Mouse (Mus musculus) embryonic facial prominence, embryonic 14.5 days (tissue): ENCODE results near the gene Lrmp. TPM values are rescaled to one million over a fixed set of nuclear protein-coding genes. Genes with fewer than 3 reads are reported as not detected.

Experiments used
- ATAC-seq: fragments of 200-750 bp; cut with Nextera tagmentation; 2 replicates; pipeline ENCODE4 v1.8.0; 2017; ENCODE audit warnings: low read depth, moderate number of reproducible peaks, moderate TSS enrichment
- DNase-seq: peaks from one replicate; pipeline ENCODE4 v3.0.0-alpha.2; 2015; ENCODE audit warnings: low spot score
- H3K27ac ChIP-seq: fragments of 300-500 bp; sonication (generic); replicated peaks from 2 replicates; pipeline ENCODE4 v1.5.1; 2014; ENCODE audit warnings: low read depth, mild to moderate bottlenecking, low read length, moderate library complexity
- H3K27me3 ChIP-seq: fragments of 300-500 bp; sonication (generic); replicated peaks from 2 replicates; pipeline ENCODE4 v1.6.1; 2014; ENCODE audit warnings: low read length; ENCODE audit not compliant: control insufficient read depth, insufficient read depth
- H3K36me3 ChIP-seq: fragments of 300-500 bp; sonication (generic); 2 replicates; pipeline ENCODE4 v1.6.1; 2014; ENCODE audit warnings: low read length, mixed read lengths; ENCODE audit not compliant: control insufficient read depth, insufficient read depth
- H3K4me1 ChIP-seq: fragments of 300-500 bp; sonication (generic); 2 replicates; pipeline ENCODE4 v1.6.1; 2014; ENCODE audit warnings: antibody characterized with exemption, low read length; ENCODE audit not compliant: control insufficient read depth, insufficient read depth
- H3K4me2 ChIP-seq: fragments of 300-500 bp; sonication (generic); 2 replicates; pipeline ENCODE4 v1.6.1; 2014; ENCODE audit warnings: low read depth, mild to moderate bottlenecking, low read length, moderate library complexity, mixed read lengths
- H3K4me3 ChIP-seq: fragments of 300-500 bp; sonication (generic); 2 replicates; pipeline ENCODE4 v1.5.1; 2014; ENCODE audit warnings: low read depth, mild to moderate bottlenecking, low read length
- H3K9ac ChIP-seq: fragments of 300-500 bp; sonication (generic); 2 replicates; pipeline ENCODE4 v1.6.1; 2014; ENCODE audit warnings: low read depth, mild to moderate bottlenecking, low read length, moderate library complexity, mixed read lengths
- H3K9me3 ChIP-seq: fragments of 300-500 bp; sonication (generic); 2 replicates; pipeline ENCODE4 v1.6.1; 2016; ENCODE audit warnings: low read length; ENCODE audit not compliant: control insufficient read depth
- WGBS: fragments of 180-500 bp; shearing (Covaris S2); extraction: QIAGEN DNeasy Blood & Tissue Kit; methylation state at CpG from one replicate; pipeline ENCODE4 v1.1.7; 2014; 5-methylcytosine and 5-hydroxymethylcytosine counted together
- polyA plus RNA-seq: library from polyadenylated mRNA; unstranded; fragments of >200 nt; fragmentation: Nextera tagmentation; extraction: Ambion mirVana; gene quantifications from 2 replicates; pipeline ENCODE4 v1.2.1, GENCODE M21; 2014

Lrmp gene
- polyA plus RNA-seq, 1 experiment from 2014 or later, result 4.7 TPM

DNA sequence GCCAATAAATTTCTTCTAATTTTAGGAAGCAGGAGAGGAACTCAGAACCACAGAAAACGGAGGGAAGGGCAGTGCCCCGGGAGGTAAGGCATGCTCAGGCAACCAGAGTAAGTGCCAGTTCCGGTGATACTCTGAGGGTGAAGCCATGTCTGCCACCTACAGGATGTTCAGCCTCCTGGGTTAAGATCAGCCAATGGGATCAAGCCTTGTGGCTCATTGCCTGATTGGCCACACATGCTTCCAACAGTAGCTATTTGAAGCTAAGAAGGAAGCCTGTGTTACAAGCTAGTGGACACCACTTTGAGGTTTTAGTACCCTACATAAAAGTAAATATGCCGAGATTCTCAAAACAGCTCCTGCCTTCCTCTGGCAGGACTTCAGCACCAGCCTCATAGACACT lies 43.2 kb downstream of the Lrmp start:
- Histone ChIP-seq H3K9ac (no peak overlapping the region), H3K36me3 (no peaks in the 10 kb centered on the region), H3K27me3 (no peaks in the 10 kb centered on the region), H3K4me3 (no peak overlapping the region), H3K27ac (no peak overlapping the region), H3K4me2 (no peak overlapping the region), H3K4me1 (no peaks in the 10 kb centered on the region), H3K9me3 (no peaks in the 10 kb centered on the region)
- no peak for ATAC-seq
- DNase-seq, result no peak
- WGBS, result 67% methylated on average over 4 of the region's 4 CpGs

- Histone ChIP-seq H3K4me2 (no peak overlapping the region), H3K4me3 (no peak overlapping the region), H3K27ac (no peak overlapping the region), H3K4me1 (no peaks in the 10 kb centered on the region), H3K27me3 (no peaks in the 10 kb centered on the region), H3K9me3 (no peaks in the 10 kb centered on the region), H3K9ac (no peak overlapping the region), H3K36me3 (no peaks in the 10 kb centered on the region)
- DNase-seq (no peak), ATAC-seq (no peak)
- 60% methylated on average over 5 of the region's 5 CpGs for WGBS
Measured at GRCm38 (mm10) chr6:145160581-145160980, 45.1 kb downstream of the Lrmp start.

DNA sequence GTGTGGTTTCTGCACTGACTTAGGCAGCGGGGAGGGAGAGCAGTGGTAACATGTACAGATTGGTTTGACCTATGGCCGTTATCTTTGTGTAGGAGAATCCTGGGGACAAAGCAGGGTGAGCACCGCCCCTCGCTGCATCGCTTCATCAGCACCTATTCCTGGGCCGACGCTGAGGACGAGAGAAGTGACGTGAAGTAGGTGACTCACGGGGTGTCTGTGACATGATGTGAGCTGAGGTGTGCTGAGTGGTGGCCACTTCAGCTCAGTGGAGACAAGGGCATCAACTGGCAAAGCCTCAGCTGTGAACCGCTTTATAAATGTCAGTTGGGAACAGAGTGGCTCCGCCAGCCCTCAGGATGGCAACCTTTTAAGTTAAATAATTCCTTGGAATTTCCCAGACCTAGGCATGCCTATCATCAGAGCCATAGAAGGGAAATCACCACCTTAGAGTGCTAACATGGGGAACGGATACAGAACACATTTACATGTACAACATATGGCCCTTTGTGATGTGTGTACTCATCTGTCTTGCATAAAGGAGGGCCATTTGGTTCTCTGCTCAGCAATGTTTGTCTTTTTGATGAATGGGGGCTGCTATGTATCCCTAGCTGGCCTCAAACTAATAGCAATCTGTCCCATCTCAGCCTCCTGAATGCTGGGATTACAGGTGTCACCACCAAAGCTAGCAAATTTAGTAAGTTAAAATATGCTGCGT lies 56.6 kb downstream of the Lrmp start:
- H3K9ac ChIP-seq, result no peak overlapping the region
- no peaks in the 10 kb centered on the region for H3K27me3 ChIP-seq
- H3K4me1 ChIP-seq, result peaks cover 15% of the 10 kb centered on the region
- H3K4me3 ChIP-seq, result no peak overlapping the region
- no peak overlapping the region for H3K4me2 ChIP-seq
- DNase-seq, result no peak
- 81% methylated on average over 14 of the region's 14 CpGs for WGBS
- no peak overlapping the region for H3K27ac ChIP-seq
- no peaks in the 10 kb centered on the region for H3K36me3 ChIP-seq
- ATAC-seq, result no peak
- no peaks in the 10 kb centered on the region for H3K9me3 ChIP-seq

GRCm38 (mm10) chr6:145173781-145174191 lies 58.3 kb downstream of the Lrmp start:
- Histone ChIP-seq H3K4me3 (no peak overlapping the region), H3K4me2 (peak overlapping the region; percentile 26; the same call in 1 of the 2 replicates), H3K36me3 (no peaks in the 10 kb centered on the region), H3K9me3 (no peaks in the 10 kb centered on the region), H3K9ac (no peak overlapping the region), H3K27me3 (no peaks in the 10 kb centered on the region), H3K4me1 (peaks cover 15% of the 10 kb centered on the region), H3K27ac (no peak overlapping the region)
- ATAC-seq, result peak; percentile 91
- DNase-seq, result peak; percentile 89
- 7% methylated on average over 9 of the region's 11 CpGs for WGBS

DNA sequence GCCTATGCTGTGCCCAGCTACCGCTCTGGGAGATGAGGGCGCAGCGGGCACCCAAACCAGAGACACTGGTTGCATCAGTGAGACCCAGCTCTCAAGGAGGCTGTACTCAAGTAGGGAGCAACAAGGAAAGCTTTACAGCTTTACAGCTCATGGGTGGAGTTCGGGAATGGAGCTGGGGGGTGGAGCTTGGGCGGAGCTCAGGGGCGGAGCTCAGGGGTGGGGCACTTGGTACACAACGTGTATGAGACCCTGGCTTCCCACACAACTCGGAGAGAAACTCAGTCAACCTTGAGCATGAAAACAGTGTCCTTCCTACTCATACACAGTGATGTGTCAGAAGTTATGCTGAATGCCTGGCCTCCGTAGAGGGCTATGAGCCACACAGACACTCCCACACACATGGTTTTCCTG lies 60.1 kb downstream of the Lrmp start:
- 40% methylated on average over 9 of the region's 9 CpGs for WGBS
- H3K4me3 ChIP-seq, result no peak overlapping the region
- peaks cover 15% of the 10 kb centered on the region for H3K4me1 ChIP-seq
- H3K9ac ChIP-seq, result no peak overlapping the region
- no peaks in the 10 kb centered on the region for H3K36me3 ChIP-seq
- DNase-seq, result no peak
- H3K4me2 ChIP-seq, result no peak overlapping the region; the same call in 1 of the 2 replicates
- no peaks in the 10 kb centered on the region for H3K9me3 ChIP-seq
- H3K27ac ChIP-seq, result no peak overlapping the region
- no peak for ATAC-seq
- no peaks in the 10 kb centered on the region for H3K27me3 ChIP-seq

DNA sequence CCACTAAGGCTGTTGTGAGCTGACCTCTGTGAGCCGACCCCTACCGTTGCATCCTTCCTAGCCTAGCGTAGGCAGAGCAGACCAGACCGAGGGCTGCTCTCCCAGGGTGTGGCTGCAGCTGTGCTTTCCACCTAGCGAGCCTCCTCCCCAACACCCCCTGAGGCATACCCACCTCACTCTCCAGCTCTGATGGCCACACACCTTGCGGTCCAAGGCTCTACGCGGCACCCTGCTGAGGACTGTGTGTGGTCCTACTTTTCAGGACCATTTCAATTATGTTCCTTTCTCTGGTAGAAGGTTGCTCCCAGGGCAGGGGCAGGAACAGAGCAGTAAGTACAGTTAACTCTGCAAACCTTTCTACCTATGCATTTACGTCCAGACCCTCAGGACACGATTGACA lies 61.0 kb downstream of the Lrmp start:
- H3K4me2 ChIP-seq, result no peak overlapping the region
- no peaks in the 10 kb centered on the region for H3K27me3 ChIP-seq
- H3K27ac ChIP-seq, result no peak overlapping the region
- no peak overlapping the region for H3K9ac ChIP-seq
- 44% methylated on average over 10 of the region's 10 CpGs for WGBS
- H3K36me3 ChIP-seq, result no peaks in the 10 kb centered on the region
- DNase-seq (no peak), ATAC-seq (no peak)
- peaks cover 15% of the 10 kb centered on the region for H3K4me1 ChIP-seq
- no peak overlapping the region for H3K4me3 ChIP-seq
- no peaks in the 10 kb centered on the region for H3K9me3 ChIP-seq

DNA sequence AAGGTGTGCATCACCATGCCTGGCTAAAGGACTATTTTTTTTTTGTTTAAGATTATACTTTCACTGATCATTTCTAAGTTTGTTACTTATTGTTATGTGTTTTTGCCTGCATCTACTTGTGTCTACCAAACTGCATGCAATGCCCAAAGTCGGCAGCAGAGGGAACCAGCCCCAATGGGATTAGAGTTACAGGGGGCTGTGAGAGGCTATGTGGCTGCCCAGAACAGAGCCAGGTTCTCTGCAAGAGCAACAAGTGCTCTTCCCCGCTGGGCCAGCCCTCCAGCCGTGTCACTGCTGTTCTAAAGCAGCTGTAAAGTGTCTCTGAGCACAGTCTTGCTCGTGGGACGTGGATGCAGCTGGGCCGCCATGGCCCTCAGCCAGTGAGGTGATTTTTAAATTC lies 64.2 kb downstream of the Lrmp start:
- no peak overlapping the region for H3K4me2 ChIP-seq

DNA sequence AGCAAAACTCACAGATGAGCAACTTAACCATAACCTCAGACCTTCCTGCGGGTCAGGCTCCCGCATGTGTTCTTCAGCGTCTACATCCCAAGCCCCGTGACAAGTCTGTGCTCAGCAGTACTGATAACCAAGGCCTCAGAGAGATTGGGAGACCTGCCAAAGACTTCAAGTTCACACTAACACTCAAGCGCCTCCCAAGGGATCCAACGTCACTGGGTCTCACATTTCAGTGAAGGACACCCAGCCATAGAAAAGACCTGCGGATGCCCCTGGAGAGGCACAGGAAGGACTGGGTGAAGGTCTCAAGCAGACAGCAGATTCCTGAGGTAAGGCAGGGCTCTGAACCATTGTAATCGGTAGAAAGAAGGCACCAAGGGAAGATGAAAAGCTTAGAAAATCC lies 66.6 kb downstream of the Lrmp start:
- 64% methylated on average over 8 of the region's 8 CpGs for WGBS
- no peaks in the 10 kb centered on the region for H3K36me3 ChIP-seq
- no peaks in the 10 kb centered on the region for H3K4me1 ChIP-seq
- DNase-seq (peak; percentile 70), ATAC-seq (no peak)
- no peaks in the 10 kb centered on the region for H3K27me3 ChIP-seq
- H3K9me3 ChIP-seq, result no peaks in the 10 kb centered on the region
- no peak overlapping the region for H3K4me2 ChIP-seq
- H3K27ac ChIP-seq, result no peak overlapping the region
- H3K4me3 ChIP-seq, result no peak overlapping the region
- 0 out of 2 replicates have a peak overlapping the region, but pooled peaks have one; percentile 25 for H3K9ac ChIP-seq

More for the DNA sequence above, 64.2 kb downstream of the Lrmp start:
- no peak overlapping the region for H3K9ac ChIP-seq
- WGBS, result 39% methylated on average over 6 of the region's 6 CpGs
- H3K9me3 ChIP-seq, result no peaks in the 10 kb centered on the region
- H3K27ac ChIP-seq, result no peak overlapping the region
- no peaks in the 10 kb centered on the region for H3K36me3 ChIP-seq
- ATAC-seq (no peak), DNase-seq (peak; percentile 51)
- no peak overlapping the region for H3K4me3 ChIP-seq
- H3K4me1 ChIP-seq, result peaks cover 4% of the 10 kb centered on the region; the same call in 1 of the 2 replicates
- H3K27me3 ChIP-seq, result no peaks in the 10 kb centered on the region

GRCm38 (mm10) chr6:145186096-145186495 lies 70.6 kb downstream of the Lrmp start:
- 90% methylated on average over 1 of the region's 1 CpGs for WGBS
- H3K4me2 ChIP-seq, result no peak overlapping the region
- H3K9ac ChIP-seq, result no peak overlapping the region
- DNase-seq (no peak), ATAC-seq (no peak)
- H3K27me3 ChIP-seq, result no peaks in the 10 kb centered on the region
- H3K4me1 ChIP-seq, result no peaks in the 10 kb centered on the region
- no peak overlapping the region for H3K4me3 ChIP-seq
- H3K36me3 ChIP-seq, result no peaks in the 10 kb centered on the region
- H3K27ac ChIP-seq, result no peak overlapping the region
- H3K9me3 ChIP-seq, result no peaks in the 10 kb centered on the region
